19 mouse cellular contexts compared by ENCODE assay signal in genomic region chr13:30048260-30048859, GRCm38 (mm10).
DNase-seq lines count a peak whose midpoint lies in the region; ATAC-seq and TF ChIP-seq lines count a peak whose summit lies in the region.
"Had no signal": no experiment of that assay in that cellular context is flagged by ENCODE, and none has a peak within 500 bp of the region (broad histone marks: within the 10 kb centered on the region; RNA-seq: fewer than 3 reads in every experiment).

No protein-coding gene starts in this region.

- no peaks in the 10 kb centered on the region for H3K27me3 ChIP-seq in lung, postnatal 0 days (replicated peaks; ENCODE audit: insufficient read depth, low read length)
- no peaks in the 10 kb centered on the region for H3K27me3 ChIP-seq in thymus, adult 2 months (ENCODE audit: control insufficient read depth, insufficient read depth, low read length)
- H3K27me3 ChIP-seq: CH12.LX; embryonic facial prominence, embryonic 12.5 days; forebrain, embryonic 15.5 days; heart, embryonic 12.5 days; hindbrain, embryonic 15.5 days; Patski had no signal

- TF ChIP-seq CTCF in lung, postnatal 0 days (IDR thresholded peaks at IDR 0.05) = no peak
- TF ChIP-seq CTCF in thymus, adult 2 months (IDR thresholded peaks at IDR 0.05; ENCODE audit: borderline replicate concordance, control insufficient read depth, extremely low read depth, insufficient read depth, low read length, poor library complexity) = no peak

- no peak for TF ChIP-seq POLR2A in thymus, adult 2 months (IDR thresholded peaks at IDR 0.05; ENCODE audit: control insufficient read depth, extremely low read depth, insufficient read depth, low read length, poor library complexity)

- TF ChIP-seq EP300 in lung, postnatal 0 days (IDR thresholded peaks at IDR 0.05) = no peak

- intact Hi-C loops in heart, postnatal 14 days (cut with DNase I) = no loop called here

- H3K4me1 ChIP-seq in lung, postnatal 0 days (ENCODE audit: insufficient read depth, low read depth, low read length) = no peaks in the 10 kb centered on the region
- H3K4me1 ChIP-seq in thymus, adult 2 months (replicated peaks; ENCODE audit: control insufficient read depth, insufficient read depth, low read length) = peaks cover 8% of the 10 kb centered on the region
- H3K4me1 ChIP-seq: forebrain, embryonic 15.5 days; hindbrain, embryonic 15.5 days had no signal

- peak; percentile 37; the same call in 1 of the 2 replicates for ATAC-seq in lung, postnatal 0 days
- ATAC-seq: activated CD4-positive, CD25-positive, alpha-beta regulatory T cell, adult 4 months; forebrain, embryonic 15.5 days; Patski had no signal

- 37% methylated on average over 11 of the region's 11 CpGs for WGBS in lung, postnatal 0 days
- 93% methylated on average over 11 of the region's 11 CpGs for WGBS in thymus, adult 2 months

- no peak overlapping the region for H3K27ac ChIP-seq in lung, postnatal 0 days (ENCODE audit: low read length)
- H3K27ac ChIP-seq in thymus, adult 2 months (ENCODE audit: control insufficient read depth, insufficient read depth, low read length) = no peak overlapping the region
- H3K27ac ChIP-seq: embryonic facial prominence, embryonic 12.5 days; forebrain, embryonic 15.5 days; hindbrain, embryonic 15.5 days had no signal

- no peaks in the 10 kb centered on the region for H3K9me3 ChIP-seq in lung, postnatal 0 days (ENCODE audit: low read length)
- H3K9me3 ChIP-seq: embryonic facial prominence, embryonic 12.5 days; forebrain, embryonic 15.5 days; heart, embryonic 12.5 days; hindbrain, embryonic 15.5 days had no signal

- H3K9ac ChIP-seq in lung, postnatal 0 days (replicated peaks; ENCODE audit: low read depth) = no peak overlapping the region
- H3K9ac ChIP-seq: embryonic facial prominence, embryonic 12.5 days; forebrain, embryonic 15.5 days; heart, embryonic 12.5 days; hindbrain, embryonic 15.5 days had no signal

- no peaks in the 10 kb centered on the region for H3K36me3 ChIP-seq in lung, postnatal 0 days (ENCODE audit: insufficient read depth, low read length)
- no peaks in the 10 kb centered on the region for H3K36me3 ChIP-seq in thymus, adult 2 months (ENCODE audit: control insufficient read depth, insufficient read depth, low read length)
- H3K36me3 ChIP-seq: embryonic facial prominence, embryonic 12.5 days; forebrain, embryonic 15.5 days; heart, embryonic 12.5 days; hindbrain, embryonic 15.5 days had no signal

- H3K4me3 ChIP-seq in lung, postnatal 0 days (ENCODE audit: low read depth, low read length) = no peak overlapping the region
- no peak overlapping the region for H3K4me3 ChIP-seq in thymus, adult 2 months (ENCODE audit: control insufficient read depth, insufficient read depth, low read length)
- H3K4me3 ChIP-seq: embryonic facial prominence, embryonic 12.5 days; forebrain, embryonic 15.5 days; heart, embryonic 12.5 days; hindbrain, embryonic 15.5 days had no signal

- peak; percentile 33 for DNase-seq in adrenal gland, adult 2 months
- DNase-seq in adrenal gland, postnatal 14 days = no peak
- DNase-seq in heart, adult 11 months = peak; percentile 57
- DNase-seq in heart, postnatal 14 days = no peak
- DNase-seq in lung, postnatal 0 days (ENCODE audit: low spot score) = peak; percentile 26
- DNase-seq in lung, postnatal 14 days = no peak
- DNase-seq in thymus, adult 2 months = no peak
- DNase-seq: adrenal gland, adult 8-10 months; cerebellum, adult 11-12 months; cerebellum, adult 9-10 months; cerebellum, postnatal 25 days; heart, postnatal 36 days had no signal

- H3K4me2 ChIP-seq in lung, postnatal 0 days (replicated peaks; ENCODE audit: low read depth, low read length) = no peak overlapping the region
- H3K4me2 ChIP-seq: embryonic facial prominence, embryonic 12.5 days; forebrain, embryonic 15.5 days; heart, embryonic 12.5 days; hindbrain, embryonic 15.5 days had no signal

Comparison
In these comparisons a context has a peak if more than half of its experiments do, and no peak if none do; other contexts are left out.
1. DNase-seq: peak in adrenal gland, adult 2 months (single experiment), heart, adult 11 months (single experiment) and lung, postnatal 0 days (single experiment); none in adrenal gland, postnatal 14 days (single experiment), heart, postnatal 14 days (0 of 2), lung, postnatal 14 days (single experiment) and thymus, adult 2 months (single experiment).